Mouse (Mus musculus): ENCODE data around the gene Obp2b. TPM values are rescaled to one million over a fixed set of nuclear protein-coding genes. Genes with fewer than 3 reads are reported as not detected.
"Not testable (repeated sequence)": the region's sequence is repeated elsewhere in the genome, so short reads cannot be mapped to it uniquely, and the experiment has no call there.

Obp2b gene
- total RNA-seq, 1 experiment: not detected

DNA sequence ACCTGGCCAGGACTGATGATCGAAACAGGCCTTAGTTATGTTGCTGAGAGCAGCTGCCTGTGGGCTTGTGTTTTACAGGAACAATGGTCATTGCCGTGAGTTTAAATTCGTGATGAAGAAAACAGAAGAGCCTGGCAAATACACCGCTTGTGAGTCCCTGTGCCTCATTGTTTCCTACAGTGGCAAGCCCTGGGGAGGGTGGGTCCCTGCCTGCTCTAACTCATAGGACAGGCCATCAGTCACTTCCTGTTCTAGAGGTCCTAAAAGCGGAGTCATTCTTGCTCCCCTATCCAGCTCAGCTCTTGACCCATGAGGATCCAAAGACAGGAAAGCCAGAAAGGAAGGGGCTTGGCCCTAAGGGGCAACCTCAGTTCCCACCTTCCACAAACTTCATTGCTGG is 35.8 kb upstream of the Obp2b start:
- H3K4me3 ChIP-seq (ENCODE audit: insufficient read depth in 1 of 2, low read depth in 1 of 2, low read length in 2 of 2, poor library complexity in 1 of 2, severe bottlenecking in 1 of 2): no peak overlapping the region
- H3K4me1 ChIP-seq (ENCODE audit: control insufficient read depth in 2 of 2, insufficient read depth in 2 of 2, low read length in 2 of 2, poor library complexity in 1 of 2): no peaks in the 10 kb centered on the region
- no peak for DNase-seq (ENCODE audit: low read depth, low spot score)
- no peaks in the 10 kb centered on the region for H3K9me3 ChIP-seq (ENCODE audit: control insufficient read depth, insufficient read depth, low read depth, low read length)
- H3K36me3 ChIP-seq (ENCODE audit: control insufficient read depth, insufficient read depth, low read length, poor library complexity, severe bottlenecking): no peaks in the 10 kb centered on the region
- no peak overlapping the region for H3K27ac ChIP-seq (ENCODE audit: insufficient read depth, low read depth, low read length, poor library complexity, severe bottlenecking)
- in situ Hi-C loops (cut with MboI; ENCODE audit: low sequenced_read_pairs in 2 of 2, unreplicated experiment in 2 of 2): no loop called here
- no peak overlapping the region for H3K9ac ChIP-seq (ENCODE audit: insufficient read depth, low read depth, low read length, poor library complexity, severe bottlenecking)
- TF ChIP-seq ZC3H11A (IDR thresholded peaks at IDR 0.05; ENCODE audit: borderline replicate concordance, low read depth, low read length): no peak
- no peak for TF ChIP-seq CHD2 (IDR thresholded peaks at IDR 0.05; ENCODE audit: low read depth, low read length)
- no peak for TF ChIP-seq MAFK (IDR thresholded peaks at IDR 0.05; ENCODE audit: insufficient read depth, low read depth, low read length)
- TF ChIP-seq HCFC1 (IDR thresholded peaks at IDR 0.05; ENCODE audit: borderline replicate concordance, insufficient read depth, low read length): no peak
- no peak for TF ChIP-seq ZNF384 (IDR thresholded peaks at IDR 0.05; ENCODE audit: low read depth, low read length)

- no peak overlapping the region for H3K27ac ChIP-seq (ENCODE audit: insufficient read depth, low read depth, low read length, poor library complexity, severe bottlenecking)
- no peak overlapping the region for H3K9ac ChIP-seq (ENCODE audit: insufficient read depth, low read depth, low read length, poor library complexity, severe bottlenecking)
- peaks cover 0 to 7% of the 10 kb centered on the region in 2 experiments; a peak in 1 of 4 replicates for H3K4me1 ChIP-seq (ENCODE audit: control insufficient read depth in 2 of 2, insufficient read depth in 2 of 2, low read length in 2 of 2, poor library complexity in 1 of 2)
- no peak overlapping the region for H3K4me3 ChIP-seq (ENCODE audit: insufficient read depth in 1 of 2, low read depth in 1 of 2, low read length in 2 of 2, poor library complexity in 1 of 2, severe bottlenecking in 1 of 2)
- no peak for DNase-seq (ENCODE audit: low read depth, low spot score)
- TF ChIP-seq ZC3H11A (IDR thresholded peaks at IDR 0.05; ENCODE audit: borderline replicate concordance, low read depth, low read length) (no peak), MAFK (IDR thresholded peaks at IDR 0.05; ENCODE audit: insufficient read depth, low read depth, low read length) (no peak), HCFC1 (IDR thresholded peaks at IDR 0.05; ENCODE audit: borderline replicate concordance, insufficient read depth, low read length) (no peak), ZNF384 (IDR thresholded peaks at IDR 0.05; ENCODE audit: low read depth, low read length) (no peak)
- H3K36me3 ChIP-seq (ENCODE audit: control insufficient read depth, insufficient read depth, low read length, poor library complexity, severe bottlenecking): no peaks in the 10 kb centered on the region
- in situ Hi-C loops (cut with MboI; ENCODE audit: low sequenced_read_pairs in 2 of 2, unreplicated experiment in 2 of 2): no loop called here
- H3K9me3 ChIP-seq (ENCODE audit: control insufficient read depth, insufficient read depth, low read depth, low read length): no peaks in the 10 kb centered on the region
Measured at GRCm38 (mm10) chr2:25703706-25704105, 33.1 kb upstream of the Obp2b start.

DNA sequence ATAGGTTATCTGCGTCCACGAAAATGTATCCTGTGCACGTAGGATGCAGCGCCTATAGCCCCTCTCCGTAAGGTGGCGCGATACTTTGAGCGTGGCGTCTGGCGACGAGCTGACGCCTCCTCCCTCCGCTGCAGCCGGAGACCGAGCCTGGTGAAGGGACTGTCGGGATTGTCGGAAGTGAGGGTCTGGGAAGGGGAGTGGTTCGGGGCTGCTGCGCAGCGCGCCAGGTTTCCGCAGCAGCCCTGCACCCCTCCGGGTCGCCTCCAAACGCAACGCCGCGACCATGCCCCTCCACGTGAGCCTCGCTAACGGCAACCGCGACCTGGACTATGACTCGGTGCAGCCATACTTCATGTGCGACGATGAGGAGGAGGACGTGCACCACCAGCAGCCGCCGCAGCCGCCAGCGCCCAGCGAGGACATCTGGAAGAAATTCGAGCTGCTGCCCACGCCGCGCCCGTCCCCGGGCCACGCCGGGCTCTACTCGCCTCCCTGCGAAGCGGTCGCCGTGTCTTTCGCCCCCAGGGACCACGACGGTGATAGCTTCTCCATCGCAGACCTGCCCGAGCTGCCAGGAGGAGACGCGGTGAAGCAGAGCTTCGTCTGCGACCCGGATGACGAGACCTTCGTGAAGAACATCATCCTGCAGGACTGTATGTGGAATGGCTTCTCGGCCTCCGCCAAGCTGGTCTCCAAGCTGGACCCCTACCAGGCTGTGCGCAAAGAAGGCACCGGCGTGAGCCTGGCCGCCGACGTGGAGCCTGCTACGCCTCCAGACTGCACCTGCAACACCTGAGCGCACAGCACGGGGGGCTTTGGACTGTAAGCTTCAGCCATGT is 29.9 kb upstream of the Obp2b start, which contains the start of gene Bmyc:
Gene Bmyc (plus strand): TSS at position 97 of the 839 bp plus-strand sequence.
- H3K9me3 ChIP-seq (ENCODE audit: control insufficient read depth, insufficient read depth, low read depth, low read length): no peaks in the 10 kb centered on the region
- H3K9ac ChIP-seq (ENCODE audit: insufficient read depth, low read depth, low read length, poor library complexity, severe bottlenecking): peak within 1 kb of the TSS; percentile 79
- in situ Hi-C loops (cut with MboI; ENCODE audit: low sequenced_read_pairs in 2 of 2, unreplicated experiment in 2 of 2): no loop called here
- TF ChIP-seq CHD2 (IDR thresholded peaks at IDR 0.05; ENCODE audit: low read depth, low read length): peak; percentile 70
- TF ChIP-seq ZC3H11A (IDR thresholded peaks at IDR 0.05; ENCODE audit: borderline replicate concordance, low read depth, low read length): no peak
- TF ChIP-seq MAFK (IDR thresholded peaks at IDR 0.05; ENCODE audit: insufficient read depth, low read depth, low read length): no peak
- peak; percentile 52; the same call in 1 of the 2 replicates for TF ChIP-seq HCFC1 (IDR thresholded peaks at IDR 0.05; ENCODE audit: borderline replicate concordance, insufficient read depth, low read length)
- H3K4me3 ChIP-seq (ENCODE audit: insufficient read depth in 1 of 2, low read depth in 1 of 2, low read length in 2 of 2, poor library complexity in 1 of 2, severe bottlenecking in 1 of 2): peak within 1 kb of the TSS; percentile 75 to 79
- no peak within 1 kb of the TSS for H3K27ac ChIP-seq (ENCODE audit: insufficient read depth, low read depth, low read length, poor library complexity, severe bottlenecking)
- no peaks in the 10 kb centered on the region for H3K36me3 ChIP-seq (ENCODE audit: control insufficient read depth, insufficient read depth, low read length, poor library complexity, severe bottlenecking)
- peaks cover 1 to 7% of the 10 kb centered on the region in 2 experiments; a peak in 1 of 4 replicates for H3K4me1 ChIP-seq (ENCODE audit: control insufficient read depth in 2 of 2, insufficient read depth in 2 of 2, low read length in 2 of 2, poor library complexity in 1 of 2)
- DNase-seq (ENCODE audit: low read depth, low spot score): peak; percentile 71

DNA sequence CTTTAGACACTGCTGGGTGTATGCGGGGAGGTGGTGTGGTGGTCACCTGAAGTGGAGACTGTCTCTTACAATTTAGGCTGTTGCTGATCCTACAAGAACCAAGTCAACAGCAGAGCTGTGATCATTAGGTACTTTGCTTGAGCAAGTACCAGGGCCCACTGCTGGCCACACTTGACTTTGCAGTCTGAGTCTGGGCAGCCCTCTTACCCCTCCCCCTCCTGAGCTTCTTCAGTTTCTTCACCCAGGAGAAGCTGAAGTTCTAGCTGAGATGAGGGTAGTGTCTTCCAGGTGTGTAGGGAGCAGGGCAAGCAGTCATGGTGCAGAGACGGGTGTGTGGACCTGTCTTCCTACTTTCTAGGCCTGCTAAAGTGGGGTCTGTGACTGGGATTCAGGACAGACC is 28.7 kb upstream of the Obp2b start:
- no peak overlapping the region; a peak in 1 of 4 replicates for H3K4me3 ChIP-seq (ENCODE audit: insufficient read depth in 1 of 2, low read depth in 1 of 2, low read length in 2 of 2, poor library complexity in 1 of 2, severe bottlenecking in 1 of 2)
- H3K9ac ChIP-seq (ENCODE audit: insufficient read depth, low read depth, low read length, poor library complexity, severe bottlenecking): no peak overlapping the region
- in situ Hi-C loops (cut with MboI; ENCODE audit: low sequenced_read_pairs in 2 of 2, unreplicated experiment in 2 of 2): no loop called here
- no peak overlapping the region for H3K27ac ChIP-seq (ENCODE audit: insufficient read depth, low read depth, low read length, poor library complexity, severe bottlenecking)
- H3K4me1 ChIP-seq (ENCODE audit: control insufficient read depth in 2 of 2, insufficient read depth in 2 of 2, low read length in 2 of 2, poor library complexity in 1 of 2): peaks cover 1 to 7% of the 10 kb centered on the region in 2 experiments; a peak in 1 of 4 replicates
- no peaks in the 10 kb centered on the region for H3K36me3 ChIP-seq (ENCODE audit: control insufficient read depth, insufficient read depth, low read length, poor library complexity, severe bottlenecking)
- TF ChIP-seq CHD2 (IDR thresholded peaks at IDR 0.05; ENCODE audit: low read depth, low read length) (no peak), ZC3H11A (IDR thresholded peaks at IDR 0.05; ENCODE audit: borderline replicate concordance, low read depth, low read length) (no peak), MAFK (IDR thresholded peaks at IDR 0.05; ENCODE audit: insufficient read depth, low read depth, low read length) (no peak), HCFC1 (IDR thresholded peaks at IDR 0.05; ENCODE audit: borderline replicate concordance, insufficient read depth, low read length) (no peak), ZNF384 (IDR thresholded peaks at IDR 0.05; ENCODE audit: low read depth, low read length) (no peak)
- no peaks in the 10 kb centered on the region for H3K9me3 ChIP-seq (ENCODE audit: control insufficient read depth, insufficient read depth, low read depth, low read length)
- DNase-seq (ENCODE audit: low read depth, low spot score): no peak

GRCm38 (mm10) chr2:25709056-25709455 is 27.8 kb upstream of the Obp2b start:
- H3K27ac ChIP-seq (ENCODE audit: insufficient read depth, low read depth, low read length, poor library complexity, severe bottlenecking); in situ Hi-C loops (cut with MboI; ENCODE audit: low sequenced_read_pairs in 2 of 2, unreplicated experiment in 2 of 2); H3K4me3 ChIP-seq (ENCODE audit: insufficient read depth in 1 of 2, low read depth in 1 of 2, low read length in 2 of 2, poor library complexity in 1 of 2, severe bottlenecking in 1 of 2); H3K9me3 ChIP-seq (ENCODE audit: control insufficient read depth, insufficient read depth, low read depth, low read length); H3K4me1 ChIP-seq (ENCODE audit: control insufficient read depth in 2 of 2, insufficient read depth in 2 of 2, low read length in 2 of 2, poor library complexity in 1 of 2); H3K36me3 ChIP-seq (ENCODE audit: control insufficient read depth, insufficient read depth, low read length, poor library complexity, severe bottlenecking); H3K9ac ChIP-seq (ENCODE audit: insufficient read depth, low read depth, low read length, poor library complexity, severe bottlenecking); DNase-seq (ENCODE audit: low read depth, low spot score): not testable (repeated sequence)

DNA sequence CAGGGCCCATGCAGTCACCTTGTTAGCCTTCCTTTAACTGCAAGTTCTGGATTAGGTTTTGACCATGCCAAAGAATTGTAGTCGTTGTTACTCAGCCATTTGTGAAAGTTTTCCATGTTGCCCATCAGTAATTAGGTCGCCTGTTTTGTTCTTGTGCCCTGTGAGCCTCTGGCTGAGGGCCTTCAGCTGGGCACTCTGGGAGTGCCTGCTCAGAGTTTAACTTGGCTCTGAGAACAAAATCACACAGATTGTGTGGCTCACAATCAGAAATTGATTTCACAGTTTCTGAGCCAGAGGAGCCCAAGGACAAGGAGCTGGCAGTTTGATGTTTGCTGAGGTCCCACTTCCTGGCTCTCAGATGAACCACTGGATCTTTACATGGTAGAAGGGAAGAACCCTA is 27.0 kb upstream of the Obp2b start:
- H3K36me3 ChIP-seq (ENCODE audit: control insufficient read depth, insufficient read depth, low read length, poor library complexity, severe bottlenecking); H3K27ac ChIP-seq (ENCODE audit: insufficient read depth, low read depth, low read length, poor library complexity, severe bottlenecking); in situ Hi-C loops (cut with MboI; ENCODE audit: low sequenced_read_pairs in 2 of 2, unreplicated experiment in 2 of 2); DNase-seq (ENCODE audit: low read depth, low spot score); H3K9me3 ChIP-seq (ENCODE audit: control insufficient read depth, insufficient read depth, low read depth, low read length); H3K4me3 ChIP-seq (ENCODE audit: insufficient read depth in 1 of 2, low read depth in 1 of 2, low read length in 2 of 2, poor library complexity in 1 of 2, severe bottlenecking in 1 of 2); H3K4me1 ChIP-seq (ENCODE audit: control insufficient read depth in 2 of 2, insufficient read depth in 2 of 2, low read length in 2 of 2, poor library complexity in 1 of 2); H3K9ac ChIP-seq (ENCODE audit: insufficient read depth, low read depth, low read length, poor library complexity, severe bottlenecking): not testable (repeated sequence)

GRCm38 (mm10) chr2:25711641-25712040 is 25.2 kb upstream of the Obp2b start:
- H3K4me1 ChIP-seq (ENCODE audit: control insufficient read depth in 2 of 2, insufficient read depth in 2 of 2, low read length in 2 of 2, poor library complexity in 1 of 2); H3K9ac ChIP-seq (ENCODE audit: insufficient read depth, low read depth, low read length, poor library complexity, severe bottlenecking); H3K36me3 ChIP-seq (ENCODE audit: control insufficient read depth, insufficient read depth, low read length, poor library complexity, severe bottlenecking); DNase-seq (ENCODE audit: low read depth, low spot score); H3K27ac ChIP-seq (ENCODE audit: insufficient read depth, low read depth, low read length, poor library complexity, severe bottlenecking); H3K4me3 ChIP-seq (ENCODE audit: insufficient read depth in 1 of 2, low read depth in 1 of 2, low read length in 2 of 2, poor library complexity in 1 of 2, severe bottlenecking in 1 of 2); H3K9me3 ChIP-seq (ENCODE audit: control insufficient read depth, insufficient read depth, low read depth, low read length); in situ Hi-C loops (cut with MboI; ENCODE audit: low sequenced_read_pairs in 2 of 2, unreplicated experiment in 2 of 2): not testable (repeated sequence)
